Mouse (Mus musculus): ENCODE measurements around the gene Prph.

DNA sequence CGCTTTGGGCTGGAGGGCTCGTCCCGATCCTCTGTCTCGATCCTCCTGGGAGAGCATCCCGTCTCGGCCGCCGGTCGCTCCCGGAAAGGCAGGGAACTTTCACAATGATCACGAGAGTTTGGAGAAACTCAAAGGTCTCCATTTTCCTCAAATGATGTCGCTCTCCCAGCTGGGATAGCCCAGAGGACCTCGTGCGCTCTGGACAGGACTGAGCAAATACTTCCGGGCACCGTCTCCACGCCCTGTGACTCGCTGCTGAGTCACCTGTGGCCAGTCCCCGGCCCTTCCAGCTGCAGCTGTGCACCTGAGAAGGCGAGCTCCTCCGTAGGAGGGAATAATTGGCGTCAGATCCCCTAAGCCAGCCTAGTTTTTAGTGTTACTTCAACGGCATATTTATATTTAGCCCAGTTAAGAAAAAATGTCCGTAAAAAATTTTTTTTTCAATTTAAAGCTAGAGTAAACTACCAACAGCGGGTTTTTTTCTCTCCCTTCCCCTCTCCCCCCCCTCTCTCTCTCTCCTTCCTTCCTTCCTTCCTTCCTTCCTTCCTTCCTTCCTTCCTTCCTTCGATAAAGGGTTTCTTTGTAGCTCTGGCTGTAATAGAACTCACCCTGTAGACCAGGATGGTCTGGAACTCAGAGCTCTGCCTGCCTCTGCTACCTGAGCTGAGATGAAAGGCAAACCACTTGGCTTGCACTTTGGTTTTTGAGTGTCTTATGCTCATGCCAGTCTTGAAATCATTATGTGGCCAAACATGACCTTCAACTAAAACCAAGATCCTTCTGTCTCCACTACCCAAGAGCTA, 24.2 kb upstream of the Prph start:
- TF ChIP-seq CTCF (IDR thresholded peaks at IDR 0.05; ENCODE audit: low read depth) (no peak), EP300 (IDR thresholded peaks at IDR 0.05; ENCODE audit: low read depth) (no peak)
